Mouse (Mus musculus): ENCODE measurements around the gene Rasgef1b. TPM values are rescaled to one million over a fixed set of nuclear protein-coding genes. Genes with fewer than 3 reads are reported as not detected.

Rasgef1b gene
- polyA plus RNA-seq, 1 experiment = 4.5 TPM

- TF ChIP-seq CTCF (IDR thresholded peaks at IDR 0.05; ENCODE audit: borderline replicate concordance, control insufficient read depth, extremely low read depth, insufficient read depth, low read length, poor library complexity) (no peak), POLR2A (IDR thresholded peaks at IDR 0.05; ENCODE audit: control insufficient read depth, extremely low read depth, insufficient read depth, low read length, poor library complexity) (no peak)
- Histone ChIP-seq H3K27me3 (ENCODE audit: control insufficient read depth, insufficient read depth, low read length) (no peaks in the 10 kb centered on the region), H3K36me3 (ENCODE audit: control insufficient read depth, insufficient read depth, low read length) (no peaks in the 10 kb centered on the region), H3K4me1 (replicated peaks; ENCODE audit: control insufficient read depth, insufficient read depth, low read length) (no peaks in the 10 kb centered on the region), H3K27ac (ENCODE audit: control insufficient read depth, insufficient read depth, low read length) (no peak overlapping the region), H3K4me3 (ENCODE audit: control insufficient read depth, insufficient read depth, low read length) (no peak overlapping the region)
- 91% methylated on average over 2 of the region's 2 CpGs for WGBS
- no peak for DNase-seq
These were observed 186.7 kb downstream of the Rasgef1b start for GRCm38 (mm10) chr5:99541999-99542765.

GRCm38 (mm10) chr5:99541321-99541895 is 187.5 kb downstream of the Rasgef1b start:
- H3K4me3 ChIP-seq (ENCODE audit: control insufficient read depth, insufficient read depth, low read length) = no peak overlapping the region
- no peaks in the 10 kb centered on the region for H3K4me1 ChIP-seq (replicated peaks; ENCODE audit: control insufficient read depth, insufficient read depth, low read length)
- no peak overlapping the region for H3K27ac ChIP-seq (ENCODE audit: control insufficient read depth, insufficient read depth, low read length)
- no peak for DNase-seq
- H3K27me3 ChIP-seq (ENCODE audit: control insufficient read depth, insufficient read depth, low read length) = no peaks in the 10 kb centered on the region
- no peaks in the 10 kb centered on the region for H3K36me3 ChIP-seq (ENCODE audit: control insufficient read depth, insufficient read depth, low read length)
- TF ChIP-seq CTCF (IDR thresholded peaks at IDR 0.05; ENCODE audit: borderline replicate concordance, control insufficient read depth, extremely low read depth, insufficient read depth, low read length, poor library complexity) = no peak
- no peak for TF ChIP-seq POLR2A (IDR thresholded peaks at IDR 0.05; ENCODE audit: control insufficient read depth, extremely low read depth, insufficient read depth, low read length, poor library complexity)
- WGBS = 52% methylated on average over 11 of the region's 11 CpGs

GRCm38 (mm10) chr5:99533416-99533815 is 195.4 kb downstream of the Rasgef1b start:
- TF ChIP-seq POLR2A (IDR thresholded peaks at IDR 0.05; ENCODE audit: control insufficient read depth, extremely low read depth, insufficient read depth, low read length, poor library complexity) (no peak), CTCF (IDR thresholded peaks at IDR 0.05; ENCODE audit: borderline replicate concordance, control insufficient read depth, extremely low read depth, insufficient read depth, low read length, poor library complexity) (no peak)
- Histone ChIP-seq H3K36me3 (ENCODE audit: control insufficient read depth, insufficient read depth, low read length) (no peaks in the 10 kb centered on the region), H3K27me3 (ENCODE audit: control insufficient read depth, insufficient read depth, low read length) (no peaks in the 10 kb centered on the region), H3K4me3 (ENCODE audit: control insufficient read depth, insufficient read depth, low read length) (no peak overlapping the region), H3K27ac (ENCODE audit: control insufficient read depth, insufficient read depth, low read length) (no peak overlapping the region), H3K4me1 (replicated peaks; ENCODE audit: control insufficient read depth, insufficient read depth, low read length) (no peaks in the 10 kb centered on the region)
- no peak for DNase-seq
- WGBS = 87% methylated on average over 7 of the region's 7 CpGs

- no peak overlapping the region for H3K4me3 ChIP-seq (ENCODE audit: control insufficient read depth, insufficient read depth, low read length)
- no peak for TF ChIP-seq CTCF (IDR thresholded peaks at IDR 0.05; ENCODE audit: borderline replicate concordance, control insufficient read depth, extremely low read depth, insufficient read depth, low read length, poor library complexity)
- no peak for TF ChIP-seq POLR2A (IDR thresholded peaks at IDR 0.05; ENCODE audit: control insufficient read depth, extremely low read depth, insufficient read depth, low read length, poor library complexity)
- no peaks in the 10 kb centered on the region for H3K27me3 ChIP-seq (ENCODE audit: control insufficient read depth, insufficient read depth, low read length)
- WGBS = 80% methylated on average over 7 of the region's 7 CpGs
- no peaks in the 10 kb centered on the region for H3K4me1 ChIP-seq (replicated peaks; ENCODE audit: control insufficient read depth, insufficient read depth, low read length)
- no peak overlapping the region for H3K27ac ChIP-seq (ENCODE audit: control insufficient read depth, insufficient read depth, low read length)
- no peak for DNase-seq
- H3K36me3 ChIP-seq (ENCODE audit: control insufficient read depth, insufficient read depth, low read length) = no peaks in the 10 kb centered on the region
These were observed 202.1 kb downstream of the Rasgef1b start for GRCm38 (mm10) chr5:99526797-99527201.

- no peak for TF ChIP-seq POLR2A (IDR thresholded peaks at IDR 0.05; ENCODE audit: control insufficient read depth, extremely low read depth, insufficient read depth, low read length, poor library complexity)
- TF ChIP-seq CTCF (IDR thresholded peaks at IDR 0.05; ENCODE audit: borderline replicate concordance, control insufficient read depth, extremely low read depth, insufficient read depth, low read length, poor library complexity) = no peak
- WGBS = 93% methylated on average over 4 of the region's 4 CpGs
- Histone ChIP-seq H3K4me1 (replicated peaks; ENCODE audit: control insufficient read depth, insufficient read depth, low read length) (no peaks in the 10 kb centered on the region), H3K27ac (ENCODE audit: control insufficient read depth, insufficient read depth, low read length) (no peak overlapping the region), H3K36me3 (ENCODE audit: control insufficient read depth, insufficient read depth, low read length) (no peaks in the 10 kb centered on the region), H3K4me3 (ENCODE audit: control insufficient read depth, insufficient read depth, low read length) (no peak overlapping the region), H3K27me3 (ENCODE audit: control insufficient read depth, insufficient read depth, low read length) (no peaks in the 10 kb centered on the region)
- no peak for DNase-seq
These were observed 203.2 kb downstream of the Rasgef1b start for GRCm38 (mm10) chr5:99525649-99526048.

- TF ChIP-seq POLR2A (IDR thresholded peaks at IDR 0.05; ENCODE audit: control insufficient read depth, extremely low read depth, insufficient read depth, low read length, poor library complexity) (no peak), CTCF (IDR thresholded peaks at IDR 0.05; ENCODE audit: borderline replicate concordance, control insufficient read depth, extremely low read depth, insufficient read depth, low read length, poor library complexity) (no peak)
- H3K36me3 ChIP-seq (ENCODE audit: control insufficient read depth, insufficient read depth, low read length) = no peaks in the 10 kb centered on the region
- H3K4me3 ChIP-seq (ENCODE audit: control insufficient read depth, insufficient read depth, low read length) = no peak overlapping the region
- H3K27me3 ChIP-seq (ENCODE audit: control insufficient read depth, insufficient read depth, low read length) = no peaks in the 10 kb centered on the region
- H3K27ac ChIP-seq (ENCODE audit: control insufficient read depth, insufficient read depth, low read length) = no peak overlapping the region
- H3K4me1 ChIP-seq (replicated peaks; ENCODE audit: control insufficient read depth, insufficient read depth, low read length) = no peaks in the 10 kb centered on the region
- WGBS = 89% methylated on average over 8 of the region's 8 CpGs
- no peak for DNase-seq
These were observed 206.1 kb downstream of the Rasgef1b start for GRCm38 (mm10) chr5:99522571-99523269.
